9 mouse cellular contexts compared by ENCODE assay signal in genomic region chr2:127683687-127684331, GRCm38 (mm10). TPM values are rescaled to one million over a fixed set of nuclear protein-coding genes. Genes with fewer than 3 reads are reported as not detected.
DNase-seq lines count a peak whose midpoint lies in the region; ATAC-seq and TF ChIP-seq lines count a peak whose summit lies in the region.
"Had no signal": no experiment of that assay in that cellular context is flagged by ENCODE, and none has a peak within 500 bp of the region (broad histone marks: within the 10 kb centered on the region; RNA-seq: fewer than 3 reads in every experiment).

No protein-coding gene starts in this region.

- no peaks in the 10 kb centered on the region for H3K9me3 ChIP-seq in forebrain, postnatal 0 days (ENCODE audit: low read length)
- no peaks in the 10 kb centered on the region for H3K9me3 ChIP-seq in hindbrain, embryonic 12.5 days (replicated peaks)

- H3K27ac ChIP-seq in forebrain, postnatal 0 days (ENCODE audit: low read depth, low read length), result no peak overlapping the region
- no peak overlapping the region for H3K27ac ChIP-seq in hindbrain, embryonic 12.5 days

- 37% methylated on average over 12 of the region's 12 CpGs for WGBS in forebrain, postnatal 0 days
- 42% methylated on average over 12 of the region's 12 CpGs for WGBS in hindbrain, embryonic 12.5 days

- no peaks in the 10 kb centered on the region for H3K27me3 ChIP-seq in forebrain, postnatal 0 days (ENCODE audit: insufficient read depth, low read length)
- 0 out of 2 replicates have a peak, but pooled peaks cover 5% of the 10 kb centered on the region for H3K27me3 ChIP-seq in hindbrain, embryonic 12.5 days

- peak; percentile 88 for TF ChIP-seq CTCF in forebrain, postnatal 0 days (IDR thresholded peaks at IDR 0.05; ENCODE audit: low read depth)

- no peak overlapping the region for H3K4me2 ChIP-seq in forebrain, postnatal 0 days (ENCODE audit: low read depth)
- H3K4me2 ChIP-seq in hindbrain, embryonic 12.5 days (replicated peaks), result no peak overlapping the region

- peak; percentile 94 for ATAC-seq in forebrain, postnatal 0 days
- ATAC-seq in hindbrain, embryonic 12.5 days (ENCODE audit: low FRiP score), result peak; percentile 60

- H3K4me1 ChIP-seq in forebrain, postnatal 0 days (ENCODE audit: insufficient read depth), result no peaks in the 10 kb centered on the region
- H3K4me1 ChIP-seq in hindbrain, embryonic 12.5 days, result 0 out of 2 replicates have a peak, but pooled peaks cover 2% of the 10 kb centered on the region

- H3K4me3 ChIP-seq in forebrain, postnatal 0 days (ENCODE audit: low read depth, low read length), result no peak overlapping the region
- H3K4me3 ChIP-seq in hindbrain, embryonic 12.5 days, result no peak overlapping the region

- H3K36me3 ChIP-seq in forebrain, postnatal 0 days (ENCODE audit: insufficient read depth), result no peaks in the 10 kb centered on the region
- H3K36me3 ChIP-seq in hindbrain, embryonic 12.5 days, result no peaks in the 10 kb centered on the region

- H3K9ac ChIP-seq in forebrain, postnatal 0 days, result no peak overlapping the region
- no peak overlapping the region for H3K9ac ChIP-seq in hindbrain, embryonic 12.5 days

- peak; percentile 64 for DNase-seq in Muller cell, postnatal 12 days (ENCODE audit: inconsistent ontology term)
- peak; percentile 58 for DNase-seq in cerebellum, adult 11-12 months
- peak; percentile 78 for DNase-seq in forebrain, postnatal 0 days
- DNase-seq in layer of hippocampus, adult 9-11 months, result peak; percentile 78
- DNase-seq in lung, postnatal 14 days, result peak; percentile 60
- DNase-seq in right cerebral cortex, postnatal 10 days (ENCODE audit: low spot score in 2 of 2), result peak; percentile 80
- DNase-seq in yolk sac, embryonic 10.5 days (ENCODE audit: low spot score), result peak; percentile 40

RNA-seq across cellular contexts. Expression of gene Mal, which starts 27.3 kb away (rescaled TPM):
- total RNA-seq in forebrain, postnatal 0 days (2014; rRNA removed), result 2.5 and 2.7 TPM in 2 replicates
- polyA plus RNA-seq in forebrain, postnatal 0 days (2015; fragmentation: Nextera tagmentation; extraction: Ambion mirVana), result 1.8 and 2.1 TPM in 2 replicates
- polyA plus RNA-seq in hindbrain, embryonic 12.5 days (2016; fragmentation: Nextera tagmentation; extraction: Ambion mirVana), result 0.72 and 0.99 TPM in 2 replicates
- polyA plus RNA-seq: liver, embryonic 16.5 days had no signal

RNA-seq across cellular contexts. Expression of gene Mall, which starts 45.9 kb away (rescaled TPM):
- total RNA-seq in forebrain, postnatal 0 days (2014; rRNA removed), result 0.46 and 1.3 TPM in 2 replicates
- 0.34 and 0.52 TPM in 2 replicates for polyA plus RNA-seq in forebrain, postnatal 0 days (2015; fragmentation: Nextera tagmentation; extraction: Ambion mirVana)
- polyA plus RNA-seq in hindbrain, embryonic 12.5 days (2016; fragmentation: Nextera tagmentation; extraction: Ambion mirVana), result 1.1 and 1.5 TPM in 2 replicates
